Mouse (Mus musculus) liver, adult 2 months (tissue): Measurements from ENCODE around the gene Btbd2. TPM values are rescaled to one million over a fixed set of nuclear protein-coding genes. Genes with fewer than 3 reads are reported as not detected.

Experiments used
- DNase-seq: peaks from one replicate; pipeline ENCODE4 v3.0.0-alpha.2; 2011; ENCODE audit warnings: low read depth, low spot score; ENCODE audit errors: extremely low read depth
- H3K27ac ChIP-seq: fragments of 200-500 bp; replicated peaks from 2 replicates; pipeline ENCODE4 v1.5.1; 2012; ENCODE audit warnings: low read depth, mild to moderate bottlenecking, control low read depth, inconsistent platforms, low read length; ENCODE audit not compliant: insufficient read depth
- H3K27me3 ChIP-seq: fragments of 200-500 bp; 2 replicates; pipeline ENCODE4 v1.6.1; 2012; ENCODE audit warnings: mild to moderate bottlenecking, moderate library complexity, low read length, inconsistent platforms; ENCODE audit not compliant: control insufficient read depth, insufficient read depth
- H3K36me3 ChIP-seq: fragments of 200-500 bp; 2 replicates; pipeline ENCODE4 v1.6.1; 2012; ENCODE audit warnings: low read length, inconsistent platforms; ENCODE audit not compliant: control insufficient read depth, insufficient read depth
- H3K4me1 ChIP-seq: fragments of 200-500 bp; 2 replicates; pipeline ENCODE4 v1.6.1; 2011; ENCODE audit warnings: low read length; ENCODE audit not compliant: control insufficient read depth, insufficient read depth
- H3K4me3 ChIP-seq: fragments of 200-500 bp; 2 replicates; pipeline ENCODE4 v1.5.1; 2011; ENCODE audit warnings: low read depth, mild to moderate bottlenecking, control low read depth, low read length, moderate library complexity; ENCODE audit not compliant: insufficient read depth
- H3K79me2 ChIP-seq: fragments of 200-500 bp; 2 replicates; pipeline ENCODE4 v1.6.1; 2012; ENCODE audit warnings: inconsistent platforms, mild to moderate bottlenecking, low read length, moderate library complexity; ENCODE audit not compliant: control insufficient read depth, insufficient read depth
- H3K9ac ChIP-seq: fragments of 200-500 bp; 2 replicates; pipeline ENCODE4 v1.6.1; 2012; ENCODE audit warnings: low read depth, mild to moderate bottlenecking, control low read depth, inconsistent platforms, low read length
- CTCF ChIP-seq: fragments of 200-500 bp; IDR thresholded peaks from 2 replicates; pipeline ENCODE4 v1.5.1; 2011; ENCODE audit warnings: low read depth, low read length, control low read depth
- POLR2A ChIP-seq: fragments of 200-500 bp; IDR thresholded peaks from 2 replicates; pipeline ENCODE4 v1.6.1; 2011; ENCODE audit warnings: low read length, control low read depth; ENCODE audit not compliant: insufficient read depth; ENCODE audit errors: extremely low read depth
- WGBS: fragments of 180-500 bp; shearing (Covaris S2); methylation state at CpG from one replicate; pipeline ENCODE4 v1.1.7; 2018; 5-methylcytosine and 5-hydroxymethylcytosine counted together
- polyA plus RNA-seq: library from polyadenylated mRNA; depleted of rRNA; stranded (reverse); fragments of >200 nt; gene quantifications from 2 replicates; pipeline ENCODE4 v1.2.3, GENCODE M21; 2012; rRNA removed
- total RNA-seq: library from RNA; depleted of rRNA; stranded (reverse); fragments of >200 nt; gene quantifications from 2 replicates; pipeline ENCODE4 v1.2.3, GENCODE M21; 2014; rRNA removed

Btbd2 gene
- total RNA-seq (16.2 and 19.7 TPM in 2 replicates), polyA plus RNA-seq (36.1 and 36.8 TPM in 2 replicates)

- H3K79me2 ChIP-seq = peaks cover 20% of the 10 kb centered on the region; the same call in 1 of the 2 replicates
- peaks cover 8% of the 10 kb centered on the region for H3K4me1 ChIP-seq
- H3K4me3 ChIP-seq = peak within 1 kb of the TSS; percentile 78
- WGBS = 43% methylated on average over 15 of the region's 15 CpGs
- TF ChIP-seq CTCF (no peak), POLR2A (no peak)
- no peaks in the 10 kb centered on the region for H3K27me3 ChIP-seq
- no peaks in the 10 kb centered on the region for H3K36me3 ChIP-seq
- no peak for DNase-seq
- H3K27ac ChIP-seq = peak within 1 kb of the TSS; percentile 50
- H3K9ac ChIP-seq = peak within 1 kb of the TSS; percentile 91
These were observed at the start of gene Btbd2 for GRCm38 (mm10) chr10:80656863-80657623. Gene Btbd2, minus strand, starts transcription at chr10:80657071.

- TF ChIP-seq CTCF (no peak), POLR2A (no peak)
- H3K4me1 ChIP-seq = peaks cover 9% of the 10 kb centered on the region
- H3K4me3 ChIP-seq = no peak overlapping the region
- peaks cover 13% of the 10 kb centered on the region; the same call in 1 of the 2 replicates for H3K36me3 ChIP-seq
- H3K27ac ChIP-seq = no peak overlapping the region
- no peaks in the 10 kb centered on the region for H3K27me3 ChIP-seq
- no peaks in the 10 kb centered on the region for H3K79me2 ChIP-seq
- WGBS = 80% methylated on average over 3 of the region's 3 CpGs
- H3K9ac ChIP-seq = no peak overlapping the region
- DNase-seq = no peak
These were observed 48.6 kb upstream of the Btbd2 start for GRCm38 (mm10) chr10:80705479-80705878.

DNA sequence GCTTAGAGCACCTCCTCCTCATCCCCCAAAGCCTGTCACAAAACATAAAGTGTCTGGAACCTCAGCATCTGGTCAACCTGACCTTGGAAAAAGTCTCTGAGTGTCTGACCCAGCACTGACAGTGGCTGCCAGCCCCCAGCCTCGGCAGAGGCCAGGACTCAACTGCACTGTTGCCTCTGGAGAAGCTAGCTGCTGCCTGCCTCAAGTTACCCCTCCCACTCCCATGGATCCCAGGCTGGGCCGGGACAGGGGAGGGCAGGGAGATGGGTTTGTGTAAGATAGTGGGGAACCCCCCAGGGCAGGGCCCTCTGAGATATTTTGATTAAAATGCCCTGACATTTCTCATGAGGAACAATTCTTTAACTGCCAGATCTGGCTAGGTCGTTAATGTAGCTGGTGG, 48.2 kb upstream of the Btbd2 start:
- H3K4me3 ChIP-seq = no peak overlapping the region
- TF ChIP-seq POLR2A (no peak), CTCF (no peak)
- H3K27me3 ChIP-seq = no peaks in the 10 kb centered on the region
- 67% methylated on average over 3 of the region's 3 CpGs for WGBS
- H3K36me3 ChIP-seq = peaks cover 13% of the 10 kb centered on the region; the same call in 1 of the 2 replicates
- H3K27ac ChIP-seq = no peak overlapping the region
- H3K79me2 ChIP-seq = peaks cover under 1% of the 10 kb centered on the region; the same call in 1 of the 2 replicates
- no peak for DNase-seq
- no peak overlapping the region for H3K9ac ChIP-seq
- peaks cover 9% of the 10 kb centered on the region for H3K4me1 ChIP-seq

DNA sequence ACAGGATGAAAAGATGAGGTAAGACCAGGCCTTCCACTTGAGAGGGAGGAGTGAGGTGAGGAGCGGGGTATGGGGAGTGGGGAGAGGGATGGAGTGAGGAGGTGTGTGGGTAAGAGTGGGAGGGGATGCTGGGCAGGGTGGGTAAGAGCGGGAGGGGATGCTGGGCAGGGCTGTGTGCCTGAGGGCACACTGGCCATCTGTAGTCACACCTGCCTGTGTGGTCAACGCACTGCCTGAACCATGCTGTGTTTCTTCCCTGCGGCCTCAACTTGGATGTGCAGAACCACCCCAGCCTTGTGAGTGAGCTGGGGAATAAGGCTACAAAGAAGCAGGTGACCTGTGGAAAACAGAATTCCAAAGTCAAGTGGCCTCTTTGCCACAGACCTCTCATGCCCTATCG, 47.5 kb upstream of the Btbd2 start:
- peaks cover 3% of the 10 kb centered on the region; the same call in 1 of the 2 replicates for H3K79me2 ChIP-seq
- no peak overlapping the region for H3K9ac ChIP-seq
- H3K36me3 ChIP-seq = peaks cover 12% of the 10 kb centered on the region; the same call in 1 of the 2 replicates
- TF ChIP-seq POLR2A (no peak), CTCF (no peak)
- WGBS = 95% methylated on average over 5 of the region's 5 CpGs
- H3K4me3 ChIP-seq = no peak overlapping the region
- H3K27me3 ChIP-seq = no peaks in the 10 kb centered on the region
- no peak for DNase-seq
- H3K27ac ChIP-seq = no peak overlapping the region
- H3K4me1 ChIP-seq = peaks cover 9% of the 10 kb centered on the region

DNA sequence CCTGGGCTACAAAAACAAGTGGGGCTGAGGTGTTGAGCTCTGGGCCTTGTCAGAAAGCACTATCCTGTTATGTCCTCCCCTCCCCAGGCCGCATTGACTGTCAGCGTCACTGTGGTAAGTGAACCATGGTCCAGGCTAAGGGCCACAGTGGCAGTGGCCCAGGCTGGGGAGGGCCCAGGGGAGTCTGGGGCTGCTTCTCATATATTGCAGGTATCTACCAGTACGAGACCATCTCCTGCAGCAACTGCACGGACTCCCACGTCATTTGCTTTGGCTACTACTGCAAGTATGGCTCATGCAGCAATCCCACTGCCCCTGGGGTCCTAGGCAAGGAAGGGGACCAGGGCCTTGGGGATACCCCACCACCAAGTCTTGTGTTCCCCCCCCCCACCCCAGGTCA, 46.8 kb upstream of the Btbd2 start:
- 85% methylated on average over 5 of the region's 5 CpGs for WGBS
- no peak overlapping the region for H3K9ac ChIP-seq
- DNase-seq = no peak
- no peak overlapping the region for H3K27ac ChIP-seq
- H3K4me3 ChIP-seq = no peak overlapping the region
- H3K27me3 ChIP-seq = no peaks in the 10 kb centered on the region
- peaks cover 3% of the 10 kb centered on the region; the same call in 1 of the 2 replicates for H3K79me2 ChIP-seq
- peaks cover 8% of the 10 kb centered on the region; the same call in 1 of the 2 replicates for H3K36me3 ChIP-seq
- no peak for TF ChIP-seq CTCF
- TF ChIP-seq POLR2A = no peak
- H3K4me1 ChIP-seq = peaks cover 9% of the 10 kb centered on the region
